Mouse (Mus musculus) stomach, embryonic 15.5 days (tissue): ENCODE data around the gene Dnaja3. TPM values are rescaled to one million over a fixed set of nuclear protein-coding genes. Genes with fewer than 3 reads are reported as not detected.

Experiments
- ATAC-seq: fragments of 200-750 bp; cut with Nextera tagmentation; 2 replicates; pipeline ENCODE4 v1.8.0; 2017; ENCODE audit warnings: low read depth, moderate number of reproducible peaks, moderate TSS enrichment; ENCODE audit not compliant: insufficient read depth, low FRiP score
- H3K27ac ChIP-seq: fragments of 300-500 bp; sonication (generic); 2 replicates; pipeline ENCODE4 v1.5.1; 2015; ENCODE audit warnings: mild to moderate bottlenecking, inconsistent platforms
- H3K27me3 ChIP-seq: fragments of 300-500 bp; sonication (generic); replicated peaks from 2 replicates; pipeline ENCODE4 v1.6.1; 2015; ENCODE audit warnings: inconsistent platforms
- H3K36me3 ChIP-seq: fragments of 300-500 bp; sonication (generic); 2 replicates; pipeline ENCODE4 v1.6.1; 2015; ENCODE audit warnings: inconsistent platforms
- H3K4me1 ChIP-seq: fragments of 300-500 bp; sonication (generic); 2 replicates; pipeline ENCODE4 v1.6.1; 2015; ENCODE audit warnings: inconsistent platforms
- H3K4me2 ChIP-seq: fragments of 300-500 bp; sonication (generic); 2 replicates; pipeline ENCODE4 v1.6.1; 2015; ENCODE audit warnings: mild to moderate bottlenecking, inconsistent platforms
- H3K4me3 ChIP-seq: fragments of 300-500 bp; sonication (generic); replicated peaks from 2 replicates; pipeline ENCODE4 v1.5.1; 2015; ENCODE audit warnings: inconsistent platforms
- H3K9ac ChIP-seq: fragments of 300-500 bp; sonication (generic); 2 replicates; pipeline ENCODE4 v1.6.1; 2015; ENCODE audit warnings: inconsistent platforms
- H3K9me3 ChIP-seq: fragments of 300-500 bp; sonication (generic); 2 replicates; pipeline ENCODE4 v1.6.1; 2016; ENCODE audit warnings: inconsistent platforms
- WGBS: fragments of 180-500 bp; shearing (Covaris S2); methylation state at CpG from one replicate; pipeline ENCODE4 v1.1.7; 2015; 5-methylcytosine and 5-hydroxymethylcytosine counted together
- polyA plus RNA-seq: library from polyadenylated mRNA; unstranded; fragments of >200 nt; fragmentation: Nextera tagmentation; extraction: Ambion mirVana; gene quantifications from 2 replicates; pipeline ENCODE4 v1.2.1, GENCODE M21; 2015

Dnaja3 gene
- polyA plus RNA-seq: 68.4 and 77.6 TPM in 2 replicates

DNA sequence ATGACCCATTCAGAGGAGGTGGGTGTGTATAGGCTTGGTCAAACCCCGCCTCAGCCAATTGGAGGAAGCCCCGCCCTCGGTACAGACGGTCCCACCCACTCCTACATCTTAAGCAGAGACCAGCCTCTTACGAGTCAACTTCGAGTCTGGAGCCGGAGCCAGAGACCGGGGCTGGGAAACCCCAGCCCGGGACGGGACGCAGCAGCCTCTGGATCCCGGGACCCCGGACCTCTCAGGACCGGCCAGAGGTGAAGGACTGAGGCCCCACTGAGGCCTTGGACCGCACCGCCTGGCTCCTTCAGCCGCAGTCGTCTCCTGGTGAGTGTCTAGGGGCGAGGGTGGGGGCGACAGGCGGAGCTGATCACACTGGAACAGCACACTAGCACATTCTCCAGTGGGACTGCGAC lies at the start of gene Dnaja3, which contains the start of gene Vasn:
TSS of gene Dnaja3 (plus strand) at position 159 of the 407 bp plus-strand sequence.
TSS of gene Vasn (plus strand) at position 111 of the 407 bp plus-strand sequence.
- WGBS: under 1% methylated on average over 22 of the region's 22 CpGs
- H3K4me3 ChIP-seq: peak within 1 kb of the TSS; percentile 84
- H3K27ac ChIP-seq: peak within 1 kb of the TSS; percentile 96
- H3K4me1 ChIP-seq: peaks cover 49% of the 10 kb centered on the region
- peak within 1 kb of the TSS; percentile 80 for H3K9ac ChIP-seq
- H3K4me2 ChIP-seq: peak within 1 kb of the TSS; percentile 87
- H3K27me3 ChIP-seq: no peaks in the 10 kb centered on the region
- no peaks in the 10 kb centered on the region for H3K9me3 ChIP-seq
- no peaks in the 10 kb centered on the region for H3K36me3 ChIP-seq
- ATAC-seq: peak; percentile 88

DNA sequence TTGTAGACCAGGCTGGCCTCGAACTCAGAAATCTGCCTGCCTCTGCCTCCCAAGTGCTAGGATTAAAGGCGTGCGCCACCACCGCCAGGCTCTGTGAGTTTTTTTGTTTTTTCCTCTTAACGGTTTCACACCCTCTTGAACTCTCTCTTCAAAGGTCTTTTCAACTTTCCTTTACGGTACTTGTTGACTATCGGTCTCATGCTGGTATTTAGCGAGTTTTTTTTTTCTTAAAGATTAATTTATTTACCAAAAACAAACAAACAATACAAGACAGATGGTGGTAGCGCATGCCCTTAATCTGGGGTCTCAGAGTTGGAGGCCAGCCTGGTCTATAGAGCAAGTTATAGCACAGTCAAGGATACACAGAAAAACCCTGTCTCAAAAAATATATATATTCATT lies 49.6 kb upstream of the Dnaja3 start:
- no peak for ATAC-seq
- Histone ChIP-seq H3K4me1 (peaks cover 33% of the 10 kb centered on the region), H3K9ac (no peak overlapping the region), H3K4me2 (no peak overlapping the region), H3K27ac (no peak overlapping the region), H3K4me3 (no peak overlapping the region), H3K27me3 (no peaks in the 10 kb centered on the region), H3K36me3 (0 out of 2 replicates have a peak, but pooled peaks cover 4% of the 10 kb centered on the region), H3K9me3 (no peaks in the 10 kb centered on the region)
- WGBS: 92% methylated on average over 9 of the region's 9 CpGs

DNA sequence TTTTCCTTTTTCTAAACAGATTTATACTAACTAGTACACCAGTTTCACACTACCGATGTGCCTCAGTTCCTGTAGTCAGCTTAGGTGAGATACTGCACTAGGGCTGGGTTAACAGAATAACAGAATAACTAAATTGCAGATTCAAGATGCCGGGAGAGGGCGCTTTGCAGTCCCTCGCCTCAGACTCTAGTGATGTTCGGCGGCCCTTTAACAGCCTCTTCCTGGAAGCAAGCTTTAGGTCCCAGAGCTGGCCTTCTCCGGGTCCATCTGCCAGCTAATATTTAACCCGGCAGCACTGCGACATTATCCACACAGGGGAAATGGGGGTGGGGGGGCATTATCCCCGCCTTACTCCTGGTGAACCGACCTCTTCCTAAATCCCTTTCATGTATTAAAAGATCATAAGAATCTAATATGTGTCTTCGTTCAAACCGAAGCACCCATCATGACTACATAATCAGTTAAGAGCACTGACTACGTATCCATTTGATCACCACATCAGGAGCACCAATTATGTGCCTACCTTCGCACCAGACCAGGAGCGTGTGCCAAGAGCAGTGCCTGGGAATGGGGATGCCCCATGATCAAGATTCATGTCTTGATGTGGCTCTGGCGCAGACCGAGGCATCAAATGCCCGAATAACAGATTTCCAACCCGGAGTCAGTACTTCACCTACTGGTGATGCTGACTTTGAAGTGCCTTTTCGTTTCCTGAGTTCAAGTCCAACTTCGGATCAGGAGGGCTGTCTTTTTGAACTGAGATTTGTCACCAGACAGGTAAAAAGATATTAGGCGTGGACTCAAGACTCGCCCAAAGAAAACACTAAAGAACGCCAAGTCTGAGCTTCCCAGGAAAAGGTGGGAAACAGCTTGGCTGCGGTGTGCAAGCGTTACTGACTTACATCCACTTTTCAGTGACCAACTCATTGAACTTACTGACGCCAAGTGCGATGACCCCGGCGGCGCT lies 46.6 kb upstream of the Dnaja3 start:
- Histone ChIP-seq H3K9me3 (no peaks in the 10 kb centered on the region), H3K4me1 (peaks cover 46% of the 10 kb centered on the region), H3K9ac (peak overlapping the region; percentile 33; the same call in 1 of the 2 replicates), H3K4me3 (peak overlapping the region; percentile 85), H3K36me3 (0 out of 2 replicates have a peak, but pooled peaks cover 4% of the 10 kb centered on the region), H3K27me3 (no peaks in the 10 kb centered on the region), H3K27ac (peak overlapping the region; percentile 95), H3K4me2 (peak overlapping the region; percentile 92)
- WGBS: 13% methylated on average over 32 of the region's 32 CpGs
- no peak for ATAC-seq

- H3K4me1 ChIP-seq: peaks cover 56% of the 10 kb centered on the region
- H3K9me3 ChIP-seq: no peaks in the 10 kb centered on the region
- H3K4me2 ChIP-seq: peak within 1 kb of the TSS; percentile 92
- peak within 1 kb of the TSS; percentile 85 for H3K4me3 ChIP-seq
- peak within 1 kb of the TSS; percentile 87 for H3K9ac ChIP-seq
- H3K36me3 ChIP-seq: 0 out of 2 replicates have a peak, but pooled peaks cover 4% of the 10 kb centered on the region
- under 1% methylated on average over 25 of the region's 74 CpGs for WGBS
- peak; percentile 85 for ATAC-seq
- H3K27me3 ChIP-seq: no peaks in the 10 kb centered on the region
- H3K27ac ChIP-seq: peak within 1 kb of the TSS; percentile 95
Observed at GRCm38 (mm10) chr16:4593971-4594813, 45.6 kb upstream of the Dnaja3 start, which contains the start of gene Glis2. Gene Glis2, plus strand, starts transcription at chr16:4594713.

DNA sequence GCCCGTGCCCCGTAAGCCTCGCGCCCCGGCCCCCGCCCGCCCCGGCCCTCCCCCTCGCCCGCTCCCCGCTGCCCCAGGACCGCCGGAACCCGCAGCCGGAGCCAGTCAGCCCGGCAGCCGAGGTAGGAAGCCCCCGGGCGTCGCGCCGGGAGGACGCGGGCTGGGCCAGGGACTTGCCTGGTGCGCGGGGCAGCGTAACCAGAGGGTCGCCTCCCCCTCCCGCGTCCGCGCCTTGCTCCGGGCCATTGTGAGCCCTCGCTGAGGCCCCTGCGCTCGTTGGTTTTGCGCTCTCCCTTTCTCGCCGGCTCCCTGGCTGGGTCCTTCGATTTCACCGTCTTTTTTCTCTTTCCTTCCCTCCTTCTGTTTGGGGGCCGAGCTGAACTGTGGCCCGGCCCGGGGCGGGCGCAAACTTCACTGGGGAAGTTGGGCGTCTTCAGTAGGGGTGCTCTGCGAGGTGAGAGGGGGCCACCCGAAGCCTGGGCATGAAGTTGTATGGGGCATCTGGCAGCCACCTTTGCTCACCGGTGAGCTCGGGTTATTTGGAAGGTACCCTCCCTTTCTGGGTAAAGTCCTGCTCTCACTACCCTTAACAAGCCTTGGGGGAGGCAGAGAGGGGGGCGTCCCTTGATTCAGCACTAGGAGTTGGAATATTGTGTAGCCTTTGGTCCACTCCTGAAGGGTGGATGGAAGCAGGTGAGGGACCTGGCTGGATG lies 44.8 kb upstream of the Dnaja3 start:
- peak; percentile 2; the same call in 1 of the 2 replicates for ATAC-seq
- H3K4me3 ChIP-seq: peak overlapping the region; percentile 85
- H3K4me2 ChIP-seq: peak overlapping the region; percentile 92
- H3K36me3 ChIP-seq: 0 out of 2 replicates have a peak, but pooled peaks cover 4% of the 10 kb centered on the region
- peaks cover 64% of the 10 kb centered on the region for H3K4me1 ChIP-seq
- H3K27ac ChIP-seq: peak overlapping the region; percentile 95
- WGBS: 2% methylated on average over 25 of the region's 52 CpGs
- peak overlapping the region; percentile 87 for H3K9ac ChIP-seq
- H3K27me3 ChIP-seq: no peaks in the 10 kb centered on the region
- no peaks in the 10 kb centered on the region for H3K9me3 ChIP-seq

- Histone ChIP-seq H3K4me3 (peak overlapping the region; percentile 85), H3K27me3 (no peaks in the 10 kb centered on the region), H3K27ac (peak overlapping the region; percentile 95), H3K9ac (peak overlapping the region; percentile 87), H3K4me1 (peaks cover 66% of the 10 kb centered on the region), H3K9me3 (no peaks in the 10 kb centered on the region), H3K4me2 (peak overlapping the region; percentile 92), H3K36me3 (0 out of 2 replicates have a peak, but pooled peaks cover 1% of the 10 kb centered on the region)
- peak; percentile 28 for ATAC-seq
- WGBS: 5% methylated on average over 5 of the region's 5 CpGs
Observed at GRCm38 (mm10) chr16:4595527-4595963, 44.2 kb upstream of the Dnaja3 start.

DNA sequence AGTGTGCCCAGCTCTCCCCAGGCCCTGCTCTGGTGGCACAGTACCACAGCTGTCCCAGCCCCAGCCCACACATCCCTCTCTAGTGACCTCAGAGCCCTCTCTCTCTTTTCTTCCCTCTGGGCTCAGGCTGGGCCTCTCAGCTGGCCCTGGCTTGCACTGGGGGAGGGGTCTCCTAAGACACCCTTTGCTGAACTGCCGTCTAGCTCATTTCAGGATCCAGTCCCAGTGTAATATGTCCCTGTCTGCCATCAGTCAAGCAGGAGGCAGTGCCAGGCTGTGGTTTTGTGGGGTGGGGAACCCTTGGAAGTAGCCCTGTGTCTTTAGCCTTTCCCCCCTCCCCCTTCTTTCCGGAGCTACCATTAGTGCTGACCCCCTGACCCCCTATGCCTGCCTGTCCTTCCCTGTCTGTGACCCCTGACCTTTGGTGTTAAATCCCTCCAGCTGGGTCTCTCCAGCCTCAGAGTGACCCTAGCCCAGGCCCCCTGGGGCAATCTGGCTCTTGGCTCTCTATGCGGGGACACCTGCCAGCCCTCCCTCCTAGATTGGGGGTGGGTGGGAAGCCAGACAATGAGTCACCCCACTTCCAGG lies 43.6 kb upstream of the Dnaja3 start:
- Histone ChIP-seq H3K4me2 (peak overlapping the region; percentile 92), H3K4me3 (peak overlapping the region; percentile 85), H3K27me3 (no peaks in the 10 kb centered on the region), H3K36me3 (no peaks in the 10 kb centered on the region), H3K27ac (peak overlapping the region; percentile 95), H3K9ac (peak overlapping the region; percentile 87; the same call in 1 of the 2 replicates), H3K9me3 (no peaks in the 10 kb centered on the region), H3K4me1 (peaks cover 72% of the 10 kb centered on the region)
- no peak for ATAC-seq
- 20% methylated on average over 3 of the region's 3 CpGs for WGBS

- H3K27me3 ChIP-seq: no peaks in the 10 kb centered on the region
- H3K9ac ChIP-seq: no peak overlapping the region
- peak overlapping the region; percentile 92 for H3K4me2 ChIP-seq
- peak overlapping the region; percentile 85 for H3K4me3 ChIP-seq
- peak overlapping the region; percentile 95; the same call in 1 of the 2 replicates for H3K27ac ChIP-seq
- peaks cover 76% of the 10 kb centered on the region for H3K4me1 ChIP-seq
- no peaks in the 10 kb centered on the region for H3K36me3 ChIP-seq
- WGBS: 40% methylated on average over 2 of the region's 2 CpGs
- no peak for ATAC-seq
- no peaks in the 10 kb centered on the region for H3K9me3 ChIP-seq
Observed at GRCm38 (mm10) chr16:4596836-4597235, 43.0 kb upstream of the Dnaja3 start.

DNA sequence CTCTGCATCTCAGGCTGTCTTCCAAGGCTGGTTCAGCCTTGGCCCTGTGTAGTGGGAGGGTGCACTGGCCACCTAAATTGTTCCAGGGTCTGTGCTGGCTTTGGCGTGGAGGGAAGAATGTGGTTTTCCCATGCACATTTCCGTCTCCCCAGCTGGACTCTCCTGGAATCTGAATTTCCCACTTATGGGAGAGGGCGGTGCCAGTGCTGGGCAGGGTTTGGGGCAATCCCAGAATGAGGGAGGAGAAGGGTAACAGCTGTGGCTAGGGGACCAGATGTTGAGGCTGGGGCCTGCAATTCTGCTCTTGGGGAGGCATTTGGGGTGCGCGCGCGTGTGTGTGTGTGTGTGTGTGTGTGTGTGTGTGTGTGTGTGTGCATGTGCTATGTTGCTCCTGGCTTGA lies 42.5 kb upstream of the Dnaja3 start:
- H3K9me3 ChIP-seq: no peaks in the 10 kb centered on the region
- H3K4me1 ChIP-seq: peaks cover 80% of the 10 kb centered on the region
- H3K4me2 ChIP-seq: peak overlapping the region; percentile 92
- H3K9ac ChIP-seq: no peak overlapping the region
- ATAC-seq: no peak
- H3K36me3 ChIP-seq: no peaks in the 10 kb centered on the region
- peak overlapping the region; percentile 95; the same call in 1 of the 2 replicates for H3K27ac ChIP-seq
- H3K27me3 ChIP-seq: no peaks in the 10 kb centered on the region
- 48% methylated on average over 7 of the region's 7 CpGs for WGBS
- peak overlapping the region; percentile 85 for H3K4me3 ChIP-seq

DNA sequence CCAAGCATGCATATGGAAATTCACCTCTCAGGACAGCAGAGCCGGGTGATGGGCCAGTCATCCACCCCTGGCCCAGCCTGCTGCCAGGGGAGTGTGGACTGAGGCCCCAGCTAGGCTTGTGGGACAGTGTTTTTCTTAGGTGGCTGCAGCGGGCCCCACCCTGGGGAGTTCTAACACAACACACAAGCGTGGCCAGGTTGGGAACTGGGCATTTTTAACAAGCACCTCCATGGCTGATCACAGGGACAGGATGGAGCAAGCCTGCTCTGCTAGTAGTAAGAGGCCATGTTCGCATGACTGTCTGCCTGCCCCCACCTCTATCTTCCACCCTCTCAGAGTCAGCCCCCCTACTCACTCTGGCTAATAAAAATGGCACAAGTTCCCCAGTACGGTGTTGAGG lies 41.7 kb upstream of the Dnaja3 start:
- Histone ChIP-seq H3K27ac (peak overlapping the region; percentile 3; the same call in 1 of the 2 replicates), H3K4me1 (peaks cover 81% of the 10 kb centered on the region), H3K36me3 (no peaks in the 10 kb centered on the region), H3K27me3 (no peaks in the 10 kb centered on the region), H3K4me2 (peak overlapping the region; percentile 22; the same call in 1 of the 2 replicates), H3K9ac (no peak overlapping the region), H3K9me3 (no peaks in the 10 kb centered on the region), H3K4me3 (no peak overlapping the region)
- 67% methylated on average over 5 of the region's 5 CpGs for WGBS
- no peak for ATAC-seq
